Mouse (Mus musculus): Measurements from ENCODE around the gene Marcksl1.

DNA sequence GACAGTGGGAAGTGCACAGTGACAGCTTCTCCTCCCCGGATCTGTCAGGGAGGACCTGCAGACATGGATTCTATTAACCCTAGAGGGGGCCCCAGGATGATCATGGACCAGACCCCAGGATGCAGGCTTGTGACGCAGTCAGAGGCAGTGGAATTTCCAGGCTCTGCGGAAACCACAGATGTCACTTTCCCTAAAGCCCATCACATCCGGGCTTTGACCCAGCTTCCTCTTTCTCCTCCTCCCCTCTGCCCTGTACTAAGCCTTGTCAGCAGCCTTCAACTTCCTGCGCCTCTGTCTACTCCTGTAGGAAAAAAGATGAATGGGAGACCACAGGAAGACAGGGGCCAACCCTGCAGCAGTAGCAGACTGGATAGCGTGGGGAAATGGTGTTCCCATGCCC is 16.8 kb upstream of the Marcksl1 start:
- TF ChIP-seq CTCF (IDR thresholded peaks at IDR 0.05; ENCODE audit: control insufficient read depth, insufficient read depth, insufficient replicate concordance, low read depth, low read length): no peak
- no peak for TF ChIP-seq POLR2A (IDR thresholded peaks at IDR 0.05; ENCODE audit: control insufficient read depth, low read depth, low read length)

Measured in testis, adult 2 months (tissue).